Mouse (Mus musculus): Measurements from ENCODE around the gene Evi2.
A peak's percentile ranks its signal among the peaks of the same experiment; 100 is the strongest.

Gene Evi2

GRCm38 (mm10) chr11:79526549-79526948 lies 3.8 kb downstream of the Evi2 start:
- DNase-seq (ENCODE audit: low read depth, low spot score) = no peak

- no peak for DNase-seq (ENCODE audit: low read depth, low spot score)
These were observed 6.1 kb downstream of the Evi2 start for GRCm38 (mm10) chr11:79524310-79524575.

GRCm38 (mm10) chr11:79523560-79524309 lies 6.7 kb downstream of the Evi2 start, which contains the start of gene Evi2b:
TSS of gene Evi2b (minus strand) at chr11:79523762.
- DNase-seq (ENCODE audit: low read depth, low spot score) = no peak

DNA sequence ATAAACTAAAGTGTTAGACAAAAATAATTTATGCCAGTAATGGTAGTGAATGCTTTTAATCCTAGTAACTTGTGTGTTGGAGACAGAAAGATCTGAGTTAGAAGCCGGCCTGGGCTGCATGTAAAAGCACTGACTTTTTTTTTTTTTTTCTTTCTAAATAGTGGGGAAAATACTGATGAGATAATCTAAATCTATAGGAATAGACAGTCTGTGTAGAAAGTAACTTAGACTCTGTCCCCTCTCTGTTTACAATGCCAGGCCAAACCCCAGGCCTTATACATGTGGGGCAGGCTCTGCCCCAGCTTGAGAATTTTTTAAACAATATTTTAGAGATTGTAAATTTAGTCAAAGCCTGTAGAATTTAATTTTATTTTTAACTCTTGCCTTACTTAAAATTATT lies 7.4 kb downstream of the Evi2 start:
- DNase-seq (ENCODE audit: low read depth, low spot score) = no peak

- no peak for DNase-seq (ENCODE audit: low read depth, low spot score)
These were observed 8.5 kb downstream of the Evi2 start for GRCm38 (mm10) chr11:79521930-79522329.

DNA sequence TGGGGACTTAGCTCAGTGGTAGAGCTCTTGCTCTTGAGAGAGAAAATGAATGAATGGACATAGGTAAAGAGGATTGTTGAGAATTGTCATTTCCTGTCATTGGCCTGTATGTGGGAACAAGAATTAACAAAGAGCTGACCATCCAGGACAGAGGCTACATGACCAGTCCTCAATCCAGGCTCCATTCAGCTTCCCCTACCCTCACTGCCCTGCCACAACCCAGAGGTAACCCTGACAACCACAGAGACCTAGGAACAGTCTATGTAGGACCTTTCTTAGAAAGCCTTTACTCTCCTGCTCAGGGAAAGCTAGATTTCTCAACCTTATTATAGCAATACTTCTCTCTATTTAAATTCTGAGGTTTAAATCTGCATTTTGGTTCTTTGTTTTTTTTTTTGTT lies 9.6 kb downstream of the Evi2 start:
- no peak for DNase-seq (ENCODE audit: low read depth, low spot score)

DNA sequence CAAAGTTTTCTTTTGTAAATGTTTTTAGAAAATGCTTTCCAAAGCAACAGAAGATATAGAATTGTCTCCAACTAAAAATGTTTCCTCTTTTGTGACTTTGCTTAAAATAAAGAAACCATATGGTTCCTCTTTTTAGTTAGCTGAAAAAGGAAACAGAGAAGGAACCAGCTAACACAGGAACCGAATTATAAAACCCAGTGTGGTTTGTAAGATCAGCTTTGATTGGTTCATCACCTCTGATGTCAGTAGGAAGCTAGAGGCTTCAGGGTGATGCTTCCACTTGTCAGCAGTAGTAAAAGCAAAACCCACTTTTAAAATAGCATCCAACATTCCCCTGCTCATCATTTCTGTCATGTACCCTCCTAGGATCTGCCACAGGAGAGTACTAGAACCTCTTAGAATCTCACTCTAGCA lies 10.5 kb downstream of the Evi2 start:
- DNase-seq (ENCODE audit: low read depth, low spot score) = no peak

- no peak for DNase-seq (ENCODE audit: low read depth, low spot score)
These were observed 11.1 kb downstream of the Evi2 start for GRCm38 (mm10) chr11:79519299-79519698.

GRCm38 (mm10) chr11:79515798-79516197 lies 14.6 kb downstream of the Evi2 start:
- DNase-seq (ENCODE audit: low read depth, low spot score) = no peak

DNA sequence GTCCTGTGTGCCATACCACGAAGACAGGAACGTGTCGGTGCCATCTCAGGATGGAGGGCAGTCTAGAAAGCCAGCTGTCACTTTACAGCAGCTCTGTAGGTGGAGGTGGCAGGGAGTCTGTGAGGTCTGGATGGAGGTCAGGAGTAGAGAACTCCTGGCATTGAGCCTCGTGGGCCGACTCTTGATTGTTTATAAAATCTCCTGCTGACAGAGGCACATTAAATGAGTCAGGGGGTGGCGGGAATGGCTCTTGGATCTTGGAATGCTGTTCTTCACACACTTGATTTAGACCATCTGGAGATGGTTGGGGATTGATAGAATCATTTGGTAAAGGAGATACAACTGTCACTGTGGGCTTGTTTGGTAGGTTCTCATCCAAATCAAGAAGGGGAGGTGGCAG lies 15.1 kb downstream of the Evi2 start:
- no peak for DNase-seq (ENCODE audit: low read depth, low spot score)

DNA sequence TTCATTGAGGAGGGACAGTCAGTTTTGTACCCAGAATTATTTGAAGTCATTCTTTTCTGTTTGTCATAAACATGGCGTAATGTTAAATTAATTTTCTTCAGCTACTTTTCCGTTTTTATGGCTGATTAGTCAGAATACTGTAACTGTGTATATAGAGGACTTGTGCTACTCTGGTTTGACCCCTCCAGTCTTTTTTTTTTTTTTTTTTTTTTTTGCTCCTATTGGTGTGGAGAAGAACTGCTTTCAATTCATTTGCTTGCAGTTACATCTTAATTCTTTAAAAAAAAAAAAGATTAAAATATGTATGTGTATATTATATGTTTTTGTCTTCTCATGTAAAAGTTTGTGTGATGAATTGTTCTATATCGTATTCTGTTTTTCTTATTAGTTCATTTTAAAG lies 18.4 kb downstream of the Evi2 start:
- no peak for DNase-seq (ENCODE audit: low read depth, low spot score)

DNA sequence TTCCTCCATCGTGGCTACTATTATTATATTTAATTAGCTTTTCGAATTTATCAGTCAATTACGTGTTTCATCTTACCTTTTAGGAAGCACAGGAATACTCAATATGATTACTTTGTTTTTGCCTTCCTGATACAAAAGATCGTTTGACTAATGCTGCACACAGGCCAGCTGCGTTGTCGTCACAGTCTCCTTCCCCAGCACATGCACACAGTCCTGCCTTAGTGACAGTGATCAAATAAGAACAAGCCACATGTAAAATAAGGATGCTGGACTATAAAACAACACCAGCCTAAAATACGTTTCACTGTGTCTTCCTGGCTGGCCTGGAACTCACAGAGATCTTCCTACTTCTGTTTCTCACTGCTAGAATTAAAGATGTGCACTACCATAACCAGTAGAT lies 25.9 kb downstream of the Evi2 start:
- DNase-seq (ENCODE audit: low read depth, low spot score) = no peak

DNA sequence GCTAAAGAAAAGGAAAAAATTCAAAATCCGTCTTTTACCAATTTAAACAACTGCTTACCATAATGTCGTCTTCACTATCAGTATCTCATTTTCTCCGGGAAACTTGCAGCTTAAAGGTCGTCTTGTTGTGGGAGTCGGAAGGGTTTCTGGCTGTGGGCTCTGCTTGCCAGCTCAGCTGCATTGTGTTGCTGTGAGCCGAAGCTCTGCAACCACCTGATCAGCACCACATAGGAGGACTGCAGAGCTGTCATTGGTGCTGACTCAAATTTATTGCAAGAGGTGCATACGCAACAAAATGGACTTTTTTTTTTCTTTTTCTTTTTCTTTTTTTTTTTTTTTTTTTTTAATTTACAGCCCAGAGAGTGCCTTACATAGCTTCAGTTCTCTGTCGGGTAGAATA lies 26.5 kb downstream of the Evi2 start, which contains the start of gene Omg:
TSS of gene Omg (minus strand) at position 240 of the 400 bp plus-strand sequence.
- no peak for DNase-seq (ENCODE audit: low read depth, low spot score)

- DNase-seq (ENCODE audit: low read depth, low spot score) = no peak
These were observed 27.5 kb downstream of the Evi2 start for GRCm38 (mm10) chr11:79502917-79503316.

- DNase-seq (ENCODE audit: low read depth, low spot score) = peak; percentile 5
These were observed 35.2 kb downstream of the Evi2 start for GRCm38 (mm10) chr11:79494976-79495800.

- no peak for DNase-seq (ENCODE audit: low read depth, low spot score)
These were observed 45.7 kb downstream of the Evi2 start for GRCm38 (mm10) chr11:79484721-79485120.

- DNase-seq (ENCODE audit: low read depth, low spot score) = peak; percentile 47
These were observed 46.4 kb downstream of the Evi2 start for GRCm38 (mm10) chr11:79483876-79484528.

GRCm38 (mm10) chr11:79483392-79483791 lies 47.0 kb downstream of the Evi2 start:
- no peak for DNase-seq (ENCODE audit: low read depth, low spot score)

DNA sequence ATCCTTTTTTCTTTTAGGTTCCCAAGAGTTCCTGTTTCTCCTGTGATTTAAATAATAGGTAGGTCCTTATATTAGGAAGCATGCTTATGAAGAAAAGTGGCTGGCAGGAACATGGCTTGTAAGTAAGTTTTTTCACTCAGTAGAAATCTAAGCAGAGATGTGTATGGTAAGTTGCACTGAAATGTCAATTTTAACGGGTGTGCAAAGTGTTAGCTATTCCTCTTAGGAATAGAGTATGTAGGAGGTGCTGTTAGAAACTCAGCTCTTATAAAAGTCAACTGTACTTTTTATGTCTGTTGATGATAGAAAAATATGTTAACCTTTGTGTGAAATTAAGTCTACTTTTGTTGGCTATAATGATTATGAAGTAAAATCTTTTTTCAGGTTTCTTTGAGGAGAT lies 62.3 kb downstream of the Evi2 start:
- no peak for DNase-seq (ENCODE audit: low read depth, low spot score)
